Mouse (Mus musculus) B cell, adult 2 months (primary cell): Measurements from ENCODE around the gene Prps1l1.

Experiments used
- DNase-seq, 2 experiments: peaks; one replicate each; pipeline ENCODE4 v3.0.0; 2022

Gene Prps1l1

GRCm38 (mm10) chr12:34984461-34984860 lies at the start of gene Prps1l1:
TSS of gene Prps1l1 (plus strand) at chr12:34984761.
- no peak for DNase-seq

GRCm38 (mm10) chr12:34937918-34938317 lies 46.6 kb upstream of the Prps1l1 start:
- DNase-seq, result peak; percentile 51 to 56

- no peak for DNase-seq
Measured at GRCm38 (mm10) chr12:34949066-34949706, 35.4 kb upstream of the Prps1l1 start.

DNA sequence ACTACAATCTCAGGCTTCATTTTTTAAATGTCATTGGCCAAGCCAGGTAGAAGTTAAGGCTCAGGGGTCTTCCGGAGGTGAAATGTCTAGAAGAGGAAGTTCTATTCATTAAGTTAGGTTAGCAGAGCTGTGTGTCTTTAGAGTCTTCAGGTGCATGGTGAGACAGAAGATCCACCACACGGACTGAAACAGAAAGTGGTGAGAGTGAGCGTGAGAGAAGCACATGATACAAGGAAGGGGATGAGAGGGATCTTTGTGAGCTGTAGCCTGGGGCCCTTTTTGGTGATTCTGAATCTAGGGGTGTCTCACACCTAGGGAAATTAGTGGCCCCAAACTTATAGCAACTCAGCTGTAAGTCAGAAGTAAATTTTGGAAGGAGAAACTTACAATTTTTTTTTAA lies 8.6 kb upstream of the Prps1l1 start:
- no peak for DNase-seq

DNA sequence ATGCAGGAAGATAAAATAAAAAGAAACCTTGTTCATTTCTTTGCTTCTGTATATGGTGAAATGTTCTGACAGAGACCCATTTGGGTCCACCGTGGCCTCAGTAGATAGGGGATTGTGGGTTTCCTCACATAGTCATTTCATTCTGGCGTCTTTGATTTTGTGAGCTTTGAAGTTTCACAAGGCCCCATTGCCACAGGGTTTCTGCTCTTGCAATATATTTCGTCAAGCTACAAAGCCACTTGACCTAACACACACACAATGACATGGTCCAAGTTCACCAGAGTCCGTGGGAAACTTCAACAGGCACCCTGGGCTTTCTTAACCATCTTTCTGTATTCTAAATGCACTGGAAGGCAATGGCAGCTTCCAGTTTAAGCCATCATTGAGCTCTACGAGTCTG lies 1.3 kb downstream of the Prps1l1 start:
- no peak for DNase-seq

GRCm38 (mm10) chr12:34989537-34990200 lies 5.1 kb downstream of the Prps1l1 start:
- no peak for DNase-seq

DNA sequence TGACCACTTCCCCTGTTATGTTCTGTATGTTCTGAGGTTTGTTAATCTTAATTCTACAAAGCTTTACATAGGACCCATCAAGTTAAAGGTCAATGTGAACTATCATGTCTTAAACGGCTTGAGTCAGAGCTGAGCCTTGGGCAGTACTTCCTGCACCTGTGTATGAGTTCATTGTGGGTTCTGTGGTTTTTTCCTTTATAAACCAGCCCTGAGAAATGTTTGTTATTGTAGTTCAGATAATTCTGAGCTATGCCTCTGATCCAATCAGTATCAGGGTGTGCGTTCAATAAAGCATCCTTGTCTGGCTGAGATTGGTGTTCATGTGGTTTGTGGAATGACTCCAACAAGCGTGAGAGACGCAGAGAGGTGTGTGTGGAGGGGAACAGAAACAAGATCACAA lies 5.8 kb downstream of the Prps1l1 start:
- DNase-seq, result no peak

DNA sequence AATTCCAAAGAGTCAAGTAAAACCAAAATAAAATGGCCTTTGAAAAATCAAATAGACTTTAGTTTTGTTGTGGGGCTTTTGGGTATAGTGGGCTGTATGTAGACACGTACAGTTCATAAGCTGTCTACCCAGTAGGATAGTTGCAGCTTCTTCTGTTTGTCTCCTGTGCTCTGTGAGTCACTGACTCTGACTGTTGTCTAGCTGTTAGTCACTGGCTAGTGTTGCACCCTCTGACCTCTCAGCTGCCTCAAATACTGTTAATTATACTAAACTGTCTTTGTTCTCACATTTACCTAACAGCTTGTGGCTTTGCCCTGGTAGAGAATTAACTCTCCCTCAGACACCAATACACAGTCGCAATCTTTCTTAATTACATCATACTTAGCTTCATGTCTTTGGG lies 7.3 kb downstream of the Prps1l1 start:
- no peak for DNase-seq

GRCm38 (mm10) chr12:34997597-34998182 lies 13.1 kb downstream of the Prps1l1 start:
- no peak for DNase-seq

DNA sequence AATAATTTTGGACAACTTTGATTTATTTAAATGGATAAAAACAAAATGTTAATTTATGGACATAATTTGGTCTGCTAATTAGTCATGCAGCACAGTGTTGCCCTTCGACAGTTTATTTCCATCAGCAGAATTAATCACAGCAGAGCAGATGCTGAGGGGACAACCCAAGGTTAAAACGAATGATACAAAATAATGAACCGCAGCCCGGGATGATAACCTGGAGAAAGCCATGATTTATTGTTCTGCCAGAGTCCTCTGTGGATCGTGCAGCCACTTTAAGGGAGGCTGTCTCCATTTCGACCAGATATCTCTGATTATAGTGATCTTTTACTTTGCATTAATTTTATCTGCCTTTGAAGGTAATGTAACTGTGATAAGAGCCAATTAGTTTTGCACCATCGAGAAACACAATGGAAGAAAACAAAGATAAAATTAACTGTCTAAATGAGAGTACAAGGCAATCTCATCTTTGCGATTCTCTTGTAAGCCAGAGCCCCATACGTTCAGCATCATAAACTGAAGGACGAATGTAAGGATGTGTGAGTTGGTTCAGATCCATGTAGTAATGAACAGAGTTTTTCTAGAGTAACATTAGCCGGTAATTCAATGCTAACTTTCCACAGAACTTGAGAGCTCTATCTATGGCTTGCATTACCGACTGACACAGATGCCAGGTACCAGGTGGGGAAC lies 14.4 kb downstream of the Prps1l1 start:
- DNase-seq, result no peak

DNA sequence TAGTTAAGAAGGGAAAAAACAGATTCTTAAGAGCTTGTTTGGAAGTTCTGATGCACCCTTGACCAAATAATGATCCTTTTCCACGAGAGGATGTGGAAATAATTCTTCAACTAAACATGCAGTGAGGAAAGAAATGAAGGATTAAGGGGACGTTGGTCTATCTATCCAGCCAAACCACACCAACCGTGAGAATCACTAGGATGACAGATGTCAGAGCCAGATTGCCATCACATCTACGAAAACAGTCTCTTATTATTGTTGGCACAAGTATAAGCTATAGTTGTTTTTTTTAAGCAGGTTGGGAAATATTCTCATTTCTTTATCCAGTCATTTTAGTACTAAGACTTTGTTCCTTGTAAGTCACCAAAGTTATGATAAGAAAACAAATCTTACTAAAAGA lies 15.8 kb downstream of the Prps1l1 start:
- no peak for DNase-seq

DNA sequence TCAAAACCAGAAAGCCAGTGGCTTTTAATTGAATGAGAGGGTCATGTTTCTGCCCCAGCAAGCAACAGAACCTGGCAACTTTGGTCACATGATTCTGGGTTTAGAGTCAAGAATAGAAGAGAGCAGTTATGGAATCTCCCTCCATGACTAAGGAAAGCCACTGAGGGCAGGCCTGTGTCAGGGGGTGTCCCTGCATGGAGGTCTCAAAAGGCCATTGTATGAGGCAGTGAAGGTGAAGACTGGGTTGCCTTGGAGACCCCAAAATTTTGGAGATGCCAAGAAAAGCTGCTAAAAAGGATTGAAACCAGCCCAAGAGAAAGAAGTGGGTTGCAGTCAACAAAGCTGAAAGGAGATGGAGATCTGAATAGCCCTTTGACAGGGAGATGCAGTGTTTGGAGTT lies 21.2 kb downstream of the Prps1l1 start:
- DNase-seq, result no peak

DNA sequence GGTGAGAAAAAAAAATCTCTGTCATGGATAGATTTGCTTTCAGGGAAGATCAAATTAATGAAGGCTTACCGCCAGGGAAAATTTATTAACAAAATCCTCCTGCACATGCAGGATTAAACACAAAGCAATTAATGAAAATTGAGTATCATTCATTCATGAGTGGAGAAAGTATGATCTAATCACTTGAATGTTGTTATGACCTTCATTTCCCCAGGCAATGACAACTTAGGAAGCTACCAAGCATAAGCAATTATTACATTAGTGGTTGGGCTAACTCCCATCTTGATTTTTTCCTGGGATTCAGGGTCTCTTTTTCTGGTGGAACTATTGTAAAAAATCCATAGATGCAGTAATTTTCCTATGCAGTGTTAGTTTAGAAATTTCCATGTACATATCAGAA lies 23.3 kb downstream of the Prps1l1 start:
- no peak for DNase-seq

DNA sequence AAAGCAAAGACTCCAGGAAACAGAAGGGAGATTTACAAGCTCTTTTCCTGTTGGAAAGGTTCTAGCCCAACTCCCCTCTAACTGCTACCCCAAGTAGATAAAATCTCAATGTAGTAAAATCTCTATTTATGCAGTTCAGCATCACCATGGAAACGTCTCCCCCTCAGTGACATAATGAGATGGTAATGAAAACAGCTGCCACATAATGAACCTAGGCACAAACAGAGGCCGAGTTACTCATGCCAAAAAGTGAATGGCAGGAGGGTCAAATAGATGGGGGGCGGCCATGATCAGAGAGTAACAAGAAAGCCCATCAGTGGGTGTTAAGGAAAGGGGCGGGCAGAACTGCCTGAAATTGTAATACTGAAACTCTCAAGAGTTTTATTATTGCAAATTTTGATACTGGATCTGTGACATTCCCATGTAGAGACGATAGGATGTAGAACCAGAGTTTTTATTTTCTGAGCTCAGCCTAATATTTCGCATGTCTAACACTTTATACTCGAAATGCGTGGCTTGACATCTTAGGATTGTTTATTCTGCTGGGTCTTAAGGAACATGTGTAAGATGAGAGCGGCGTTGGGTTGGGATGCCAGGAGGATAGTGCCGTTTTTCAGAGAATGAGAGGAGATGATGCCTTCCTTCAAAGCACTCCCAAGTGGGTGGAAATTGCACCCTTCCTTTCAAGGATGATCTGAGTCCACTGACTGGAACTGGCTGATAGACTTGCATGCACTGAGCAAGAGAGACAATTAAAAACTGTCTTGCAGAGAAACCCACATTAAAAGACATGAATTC lies 24.0 kb downstream of the Prps1l1 start:
- no peak for DNase-seq

DNA sequence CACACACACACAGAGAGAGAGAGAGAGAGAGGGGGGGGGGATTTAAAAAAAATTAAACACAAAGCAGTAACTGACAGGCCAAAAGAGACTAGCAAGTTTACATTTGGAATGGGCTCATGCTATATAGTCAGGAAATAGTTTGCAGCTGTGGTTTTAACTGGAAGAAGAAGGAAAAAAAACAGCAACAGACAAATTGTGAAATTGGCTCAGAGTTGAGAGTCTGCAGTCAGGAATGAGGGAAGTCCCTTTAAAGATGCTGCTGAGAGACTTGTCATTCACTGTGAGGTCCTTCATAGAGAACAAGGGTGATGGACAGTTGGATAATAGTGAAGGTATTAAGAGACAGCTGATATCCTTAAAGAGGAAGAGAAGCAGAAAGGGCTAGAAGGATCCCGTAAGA lies 26.9 kb downstream of the Prps1l1 start:
- no peak for DNase-seq

DNA sequence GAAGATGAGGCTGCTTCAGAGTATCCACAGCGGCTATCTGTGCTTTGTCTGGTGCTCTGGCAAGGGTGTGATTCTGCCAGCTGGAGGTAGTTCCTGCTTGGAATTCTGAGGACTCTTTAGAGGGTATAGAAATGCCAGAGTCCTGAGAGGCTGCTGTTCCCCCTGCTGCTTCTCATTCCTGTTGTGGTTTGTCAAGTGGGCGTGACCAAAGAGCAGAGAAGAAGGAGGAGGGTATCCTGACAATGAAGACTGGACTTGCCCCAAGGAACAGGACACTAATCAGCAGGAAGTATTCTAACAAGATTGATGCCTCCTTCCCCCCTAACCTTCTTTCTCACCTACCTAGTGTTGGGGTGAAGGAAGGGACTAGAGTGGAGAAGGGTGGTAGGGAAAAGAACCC lies 29.4 kb downstream of the Prps1l1 start:
- DNase-seq, result no peak

- DNase-seq, result no peak
Measured at GRCm38 (mm10) chr12:35016056-35016455, 31.5 kb downstream of the Prps1l1 start.

GRCm38 (mm10) chr12:35016481-35017250 lies 32.1 kb downstream of the Prps1l1 start:
- DNase-seq, result peak; percentile 21 to 28

DNA sequence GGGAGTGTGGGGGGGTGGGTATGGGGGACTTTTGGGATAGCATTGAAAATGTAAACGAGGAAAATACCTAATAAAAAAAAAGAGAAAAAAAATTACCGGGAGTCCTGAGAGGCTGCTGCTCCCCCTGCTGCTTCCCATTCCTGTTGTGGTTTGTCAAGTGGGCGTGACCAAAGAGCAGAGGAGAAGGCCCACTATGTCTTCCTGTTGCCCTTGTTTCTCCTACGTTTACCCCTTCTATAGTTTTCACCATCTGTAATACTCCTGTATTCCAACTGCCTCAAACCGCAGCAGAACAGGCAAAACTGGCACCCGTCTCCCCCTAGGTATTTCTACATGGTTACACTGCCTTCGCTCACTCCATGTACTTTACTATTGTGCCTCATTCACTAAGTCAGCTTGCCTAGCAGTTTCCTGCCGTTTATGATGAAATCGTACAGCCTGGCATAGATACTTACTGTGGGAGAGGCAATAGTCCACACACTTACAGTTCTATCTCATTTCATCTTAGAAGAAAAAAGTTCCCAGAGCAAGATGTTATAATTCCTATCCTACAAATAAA lies 34.2 kb downstream of the Prps1l1 start:
- DNase-seq, result no peak

DNA sequence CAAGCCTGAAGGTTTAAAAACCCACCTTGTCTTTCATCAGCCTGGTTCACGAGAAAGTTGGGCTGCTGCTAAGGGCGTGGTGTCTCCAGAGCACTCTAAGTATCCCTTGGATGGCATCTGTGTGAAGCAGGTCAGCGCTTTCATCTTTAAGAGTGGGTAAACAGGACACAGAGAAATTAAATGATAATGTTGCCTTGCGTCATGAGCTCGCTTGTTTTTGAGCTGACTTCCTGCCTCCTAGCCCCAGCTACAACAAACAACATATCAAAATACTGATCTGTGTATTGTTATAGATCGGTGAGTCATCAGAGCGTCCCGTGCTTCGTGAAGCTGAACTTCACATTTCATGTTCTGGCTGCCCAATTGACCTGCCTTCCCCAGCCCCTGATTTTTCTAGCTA lies 36.7 kb downstream of the Prps1l1 start:
- no peak for DNase-seq

GRCm38 (mm10) chr12:35022066-35022465 lies 37.5 kb downstream of the Prps1l1 start:
- DNase-seq, result no peak

GRCm38 (mm10) chr12:35025916-35026432 lies 41.4 kb downstream of the Prps1l1 start:
- DNase-seq, result peak; percentile 33 to 38
